Mouse (Mus musculus): ENCODE results near the gene Dnajc28. TPM values are rescaled to one million over a fixed set of nuclear protein-coding genes. Genes with fewer than 3 reads are reported as not detected.
"Not testable (repeated sequence)": the region's sequence is repeated elsewhere in the genome, so short reads cannot be mapped to it uniquely, and the experiment has no call there.

The Dnajc28 gene
- total RNA-seq, 2 experiments from 2014 or later = 10.3 to 10.5 TPM

GRCm38 (mm10) chr16:91646681-91647419 is 28.0 kb upstream of the Dnajc28 start, which contains the start of gene Gart:
TSS of gene Gart (minus strand) at chr16:91646952.
- DNase-seq (ENCODE audit: low spot score in 2 of 2) = peak; percentile 94
- no peak for TF ChIP-seq CTCF (conservative IDR thresholded peaks at IDR 0.05)
- peak within 1 kb of the TSS; percentile 78 for H3K4me3 ChIP-seq
- H3K27ac ChIP-seq = peak within 1 kb of the TSS; percentile 99

GRCm38 (mm10) chr16:91645995-91646602 is 27.3 kb upstream of the Dnajc28 start:
- no peak for DNase-seq (ENCODE audit: low spot score in 2 of 2)
- peak; percentile 24 for TF ChIP-seq CTCF (conservative IDR thresholded peaks at IDR 0.05)
- peak overlapping the region; percentile 99 for H3K27ac ChIP-seq
- peak overlapping the region; percentile 78 for H3K4me3 ChIP-seq

- H3K27ac ChIP-seq; H3K4me3 ChIP-seq; DNase-seq (ENCODE audit: low spot score in 2 of 2): not testable (repeated sequence)
Measured at GRCm38 (mm10) chr16:91645420-91645819, 26.6 kb upstream of the Dnajc28 start.

GRCm38 (mm10) chr16:91644901-91645300 is 26.1 kb upstream of the Dnajc28 start:
- DNase-seq (ENCODE audit: low spot score in 2 of 2) = no peak
- TF ChIP-seq CTCF (conservative IDR thresholded peaks at IDR 0.05) = no peak
- Histone ChIP-seq H3K27ac (no peak overlapping the region), H3K4me3 (no peak overlapping the region)

GRCm38 (mm10) chr16:91640171-91640570 is 21.3 kb upstream of the Dnajc28 start:
- no peak for TF ChIP-seq CTCF (conservative IDR thresholded peaks at IDR 0.05)
- DNase-seq (ENCODE audit: low spot score in 2 of 2) = no peak
- Histone ChIP-seq H3K27ac (peak overlapping the region; percentile 48; the same call in 1 of the 2 replicates), H3K4me3 (no peak overlapping the region)

- H3K27ac ChIP-seq = peak overlapping the region; percentile 48
- TF ChIP-seq CTCF (conservative IDR thresholded peaks at IDR 0.05) = no peak
- peak in 1 of 2 experiments; percentile 36 for DNase-seq (ENCODE audit: low spot score in 2 of 2)
Measured at GRCm38 (mm10) chr16:91639636-91640035, 20.8 kb upstream of the Dnajc28 start.

GRCm38 (mm10) chr16:91639161-91639560 is 20.3 kb upstream of the Dnajc28 start:
- TF ChIP-seq CTCF (conservative IDR thresholded peaks at IDR 0.05) = no peak
- DNase-seq (ENCODE audit: low spot score in 2 of 2) = no peak
- peak overlapping the region; percentile 48 for H3K27ac ChIP-seq
- no peak overlapping the region for H3K4me3 ChIP-seq

More at GRCm38 (mm10) chr16:91639636-91640035, 20.8 kb upstream of the Dnajc28 start:
- no peak overlapping the region for H3K4me3 ChIP-seq

GRCm38 (mm10) chr16:91633641-91634040 is 14.8 kb upstream of the Dnajc28 start:
- no peak for DNase-seq (ENCODE audit: low spot score in 2 of 2)
- H3K27ac ChIP-seq = no peak overlapping the region
- no peak for TF ChIP-seq CTCF (conservative IDR thresholded peaks at IDR 0.05)
- H3K4me3 ChIP-seq = no peak overlapping the region

GRCm38 (mm10) chr16:91632940-91633339 is 14.1 kb upstream of the Dnajc28 start:
- TF ChIP-seq CTCF (conservative IDR thresholded peaks at IDR 0.05) = no peak
- no peak overlapping the region for H3K4me3 ChIP-seq
- H3K27ac ChIP-seq = no peak overlapping the region
- DNase-seq (ENCODE audit: low spot score in 2 of 2) = no peak

- Histone ChIP-seq H3K27ac (no peak overlapping the region), H3K4me3 (no peak overlapping the region)
- TF ChIP-seq CTCF (conservative IDR thresholded peaks at IDR 0.05) = no peak
- DNase-seq (ENCODE audit: low spot score in 2 of 2) = no peak
Measured at GRCm38 (mm10) chr16:91632439-91632838, 13.6 kb upstream of the Dnajc28 start.

GRCm38 (mm10) chr16:91630584-91630983 is 11.8 kb upstream of the Dnajc28 start:
- H3K4me3 ChIP-seq = no peak overlapping the region
- no peak overlapping the region for H3K27ac ChIP-seq
- no peak for DNase-seq (ENCODE audit: low spot score in 2 of 2)
- no peak for TF ChIP-seq CTCF (conservative IDR thresholded peaks at IDR 0.05)

GRCm38 (mm10) chr16:91629749-91630148 is 10.9 kb upstream of the Dnajc28 start:
- no peak for TF ChIP-seq CTCF (conservative IDR thresholded peaks at IDR 0.05)
- DNase-seq (ENCODE audit: low spot score in 2 of 2) = no peak
- Histone ChIP-seq H3K4me3 (no peak overlapping the region), H3K27ac (no peak overlapping the region)

GRCm38 (mm10) chr16:91628673-91629072 is 9.8 kb upstream of the Dnajc28 start:
- DNase-seq (ENCODE audit: low spot score in 2 of 2) = no peak
- Histone ChIP-seq H3K27ac (no peak overlapping the region), H3K4me3 (no peak overlapping the region)
- TF ChIP-seq CTCF (conservative IDR thresholded peaks at IDR 0.05) = no peak

- Histone ChIP-seq H3K27ac (no peak overlapping the region), H3K4me3 (no peak overlapping the region)
- no peak for DNase-seq (ENCODE audit: low spot score in 2 of 2)
- TF ChIP-seq CTCF (conservative IDR thresholded peaks at IDR 0.05) = no peak
Measured at GRCm38 (mm10) chr16:91627831-91628230, 9.0 kb upstream of the Dnajc28 start.

All from layer of hippocampus, adult 2 months (tissue).